In the genomic region with DNA sequence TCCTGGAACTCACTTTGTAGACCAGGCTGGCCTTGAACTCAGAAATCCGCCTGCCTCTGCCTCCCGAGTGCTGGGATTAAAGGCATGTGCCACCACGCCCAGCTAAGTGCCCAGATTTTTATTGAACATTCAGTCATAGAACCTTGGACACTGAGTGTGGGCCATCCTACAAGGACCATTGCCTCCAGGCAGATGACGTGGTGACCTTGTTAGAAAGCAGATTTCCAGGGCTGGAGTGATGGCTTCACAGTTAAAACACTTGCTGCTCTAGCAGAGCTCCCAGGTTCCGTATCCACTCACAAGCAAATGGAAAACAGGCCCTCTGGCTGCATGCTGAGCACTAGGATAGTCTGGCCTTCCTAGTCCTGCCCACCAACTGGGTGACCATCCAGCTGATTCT, we compare ENCODE assay signal across 19 mouse cellular contexts. TPM values are rescaled to one million over a fixed set of nuclear protein-coding genes. Genes with fewer than 3 reads are reported as not detected.
DNase-seq lines count a peak whose midpoint lies in the region; ATAC-seq lines count a peak whose summit lies in the region.
"Had no signal": no experiment of that assay in that cellular context is flagged by ENCODE, and none has a peak within 500 bp of the region (broad histone marks: within the 10 kb centered on the region; RNA-seq: fewer than 3 reads in every experiment).

No protein-coding gene starts in this region.

- peak; percentile 61 for DNase-seq in adrenal gland, adult 8-10 months
- DNase-seq in adrenal gland, adult 18-20 months (ENCODE audit: low spot score in 2 of 2), result no peak
- peak; percentile 54 for DNase-seq in adrenal gland, postnatal 14 days
- DNase-seq in adrenal gland, postnatal 36 days, result peak; percentile 51 to 60
- DNase-seq in midbrain, embryonic 14.5 days, result no peak
- DNase-seq: cerebellum, adult 11 months; cerebellum, adult 18-20 months; cerebellum, adult 8-10 months; cerebellum, adult 9-11 months; cerebellum, postnatal 14 days; cerebellum, postnatal 36 days; embryo, embryonic 11 days had no signal

- H3K36me3 ChIP-seq in midbrain, embryonic 14.5 days (ENCODE audit: control insufficient read depth, insufficient read depth, low read length), result peaks cover 54% of the 10 kb centered on the region

- no peaks in the 10 kb centered on the region for H3K27me3 ChIP-seq in midbrain, embryonic 14.5 days (ENCODE audit: control insufficient read depth, insufficient read depth, low read length)
- H3K27me3 ChIP-seq: embryonic facial prominence, embryonic 13.5 days; embryonic facial prominence, embryonic 15.5 days; forebrain, embryonic 12.5 days had no signal

- H3K4me3 ChIP-seq in midbrain, embryonic 14.5 days (replicated peaks; ENCODE audit: low read depth, low read length), result no peak overlapping the region
- H3K4me3 ChIP-seq: embryonic facial prominence, embryonic 13.5 days; embryonic facial prominence, embryonic 15.5 days; erythroblast, embryonic 14.5 days; forebrain, embryonic 10.5 days; forebrain, embryonic 12.5 days had no signal

- H3K9ac ChIP-seq in midbrain, embryonic 14.5 days (replicated peaks; ENCODE audit: low read length), result no peak overlapping the region
- H3K9ac ChIP-seq: embryonic facial prominence, embryonic 13.5 days; embryonic facial prominence, embryonic 15.5 days; forebrain, embryonic 12.5 days had no signal

- H3K4me2 ChIP-seq in midbrain, embryonic 14.5 days (ENCODE audit: low read length), result no peak overlapping the region
- H3K4me2 ChIP-seq: embryonic facial prominence, embryonic 13.5 days; embryonic facial prominence, embryonic 15.5 days; forebrain, embryonic 12.5 days had no signal

- no peak for ATAC-seq in midbrain, embryonic 14.5 days (ENCODE audit: low FRiP score, low TSS enrichment)
- ATAC-seq: forebrain, embryonic 14.5 days; forebrain, embryonic 16.5 days had no signal

- WGBS in midbrain, embryonic 14.5 days, result 97% methylated on average over 5 of the region's 5 CpGs

- peaks cover 10% of the 10 kb centered on the region for H3K4me1 ChIP-seq in midbrain, embryonic 14.5 days (ENCODE audit: control insufficient read depth, insufficient read depth, low read length)

- no peak overlapping the region for H3K27ac ChIP-seq in midbrain, embryonic 14.5 days (replicated peaks; ENCODE audit: low read depth, low read length)
- H3K27ac ChIP-seq: embryonic facial prominence, embryonic 13.5 days; embryonic facial prominence, embryonic 15.5 days; forebrain, embryonic 10.5 days; forebrain, embryonic 12.5 days had no signal

- H3K9me3 ChIP-seq in midbrain, embryonic 14.5 days (ENCODE audit: control insufficient read depth, low read length), result no peaks in the 10 kb centered on the region
- H3K9me3 ChIP-seq: embryonic facial prominence, embryonic 13.5 days; embryonic facial prominence, embryonic 15.5 days; forebrain, embryonic 10.5 days; forebrain, embryonic 12.5 days had no signal

RNA-seq across cellular contexts. Expression of a gene that starts 4.7 kb away (rescaled TPM):
- 10 to 100 TPM; 64.7 to 73.0 (median 70.2) TPM for total RNA-seq in adrenal gland, adult 8-10 months (2022)
- 10 to 100 TPM; 50.7 to 51.1 TPM for total RNA-seq in adrenal gland, adult 18-20 months (2021)
- total RNA-seq in adrenal gland, postnatal 14 days (2021), result 52.4 and 62.7 TPM in 2 replicates
- 10 to 100 TPM; 54.7 to 66.0 TPM for total RNA-seq in adrenal gland, postnatal 36 days (2021)
- polyA plus RNA-seq in midbrain, embryonic 14.5 days (2014; fragmentation: Nextera tagmentation; extraction: Ambion mirVana), result 83.6 and 101 TPM in 2 replicates

RNA-seq across cellular contexts. Expression of a gene that starts 32.4 kb away (rescaled TPM):
- 10 to 100 TPM in 2 of 4 experiments, 1 to 10 TPM in 2; 6.3 to 11.2 (median 8.3) TPM for total RNA-seq in adrenal gland, adult 8-10 months (2022)
- 1 to 10 TPM; 5.6 to 5.9 TPM for total RNA-seq in adrenal gland, adult 18-20 months (2021)
- 8.2 and 9.5 TPM in 2 replicates for total RNA-seq in adrenal gland, postnatal 14 days (2021)
- 1 to 10 TPM; 7.1 to 7.7 TPM for total RNA-seq in adrenal gland, postnatal 36 days (2021)
- polyA plus RNA-seq in midbrain, embryonic 14.5 days (2014; fragmentation: Nextera tagmentation; extraction: Ambion mirVana), result 17.4 and 20.1 TPM in 2 replicates

RNA-seq across cellular contexts. Expression of a gene that starts 39.2 kb away (rescaled TPM):
- 100 to 1,000 TPM in 3 of 4 experiments, 10 to 100 TPM in 1; 91.0 to 121 (median 113) TPM for total RNA-seq in adrenal gland, adult 8-10 months (2022)
- 100 to 1,000 TPM; 116 to 138 TPM for total RNA-seq in adrenal gland, adult 18-20 months (2021)
- 97.6 and 107 TPM in 2 replicates for total RNA-seq in adrenal gland, postnatal 14 days (2021)
- 100 to 1,000 TPM; 132 to 137 TPM for total RNA-seq in adrenal gland, postnatal 36 days (2021)
- polyA plus RNA-seq in midbrain, embryonic 14.5 days (2014; fragmentation: Nextera tagmentation; extraction: Ambion mirVana), result 200 and 209 TPM in 2 replicates

Comparison
In these comparisons a context has a peak if more than half of its experiments do, and no peak if none do; other contexts are left out.
1. DNase-seq: peak in adrenal gland, adult 8-10 months (single experiment), adrenal gland, postnatal 14 days (single experiment) and adrenal gland, postnatal 36 days (2 of 2); none in adrenal gland, adult 18-20 months (0 of 2) and midbrain, embryonic 14.5 days (single experiment).